Mouse (Mus musculus) c-Kit-positive CD71-positive TER-119-positive erythroid progenitor cells, embryonic 14.5 days (primary cell): ENCODE results near the gene Zfhx3.

Experiments used
- DNase-seq: peaks from one replicate; pipeline ENCODE4 v3.0.0-alpha.2; 2013; ENCODE audit warnings: low spot score

The Zfhx3 gene

DNA sequence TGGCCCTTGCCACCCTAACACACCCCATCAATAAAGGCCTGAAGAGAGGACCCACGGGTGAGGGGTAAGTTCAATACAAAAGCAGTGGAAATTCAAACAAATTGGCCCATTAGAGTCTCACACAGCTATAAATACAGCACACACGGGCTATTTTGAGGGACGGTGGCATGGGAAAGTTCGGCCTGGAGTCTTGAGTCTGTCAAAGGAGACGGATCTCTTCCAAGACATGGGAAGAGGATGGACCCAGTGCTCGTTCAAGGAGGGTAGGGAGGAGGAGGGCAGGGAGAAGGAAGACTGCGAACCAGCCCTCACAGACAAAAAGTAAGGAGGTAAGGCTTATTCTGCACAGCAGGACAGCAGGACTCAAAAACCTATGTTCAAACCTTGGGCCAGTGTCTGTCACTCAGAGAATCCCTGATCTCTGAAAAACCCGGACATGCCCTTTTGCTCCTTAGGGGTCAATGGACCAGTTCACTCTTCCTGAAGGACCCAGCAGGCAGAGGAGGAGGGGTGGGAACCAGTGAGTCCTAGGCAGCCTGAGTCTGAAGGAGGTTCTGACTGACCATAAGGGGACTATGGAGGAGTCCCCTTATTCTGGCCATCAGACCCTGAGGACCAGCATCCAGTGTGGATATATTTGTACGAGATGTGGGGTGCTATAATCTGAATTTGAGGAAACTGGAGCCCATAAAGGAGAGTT is 652.1 kb downstream of the Zfhx3 start:
- no peak for DNase-seq

DNA sequence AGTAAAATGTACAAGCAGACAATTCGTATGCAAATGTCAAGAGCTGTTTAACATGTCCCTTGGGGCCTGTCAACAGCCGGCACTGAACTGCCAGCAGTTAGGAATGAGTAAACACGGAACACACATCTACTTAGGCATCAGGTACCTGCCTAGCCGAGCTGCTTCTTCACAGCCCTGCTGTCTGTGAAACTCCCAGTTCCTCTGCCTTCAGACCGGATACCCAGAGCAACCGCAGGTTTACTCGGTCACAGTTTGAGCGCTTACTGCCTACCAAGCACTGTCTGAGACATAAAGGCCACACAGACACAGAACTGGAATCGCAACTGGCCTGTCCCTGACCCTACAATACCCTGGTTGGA is 652.6 kb downstream of the Zfhx3 start:
- DNase-seq, result no peak

DNA sequence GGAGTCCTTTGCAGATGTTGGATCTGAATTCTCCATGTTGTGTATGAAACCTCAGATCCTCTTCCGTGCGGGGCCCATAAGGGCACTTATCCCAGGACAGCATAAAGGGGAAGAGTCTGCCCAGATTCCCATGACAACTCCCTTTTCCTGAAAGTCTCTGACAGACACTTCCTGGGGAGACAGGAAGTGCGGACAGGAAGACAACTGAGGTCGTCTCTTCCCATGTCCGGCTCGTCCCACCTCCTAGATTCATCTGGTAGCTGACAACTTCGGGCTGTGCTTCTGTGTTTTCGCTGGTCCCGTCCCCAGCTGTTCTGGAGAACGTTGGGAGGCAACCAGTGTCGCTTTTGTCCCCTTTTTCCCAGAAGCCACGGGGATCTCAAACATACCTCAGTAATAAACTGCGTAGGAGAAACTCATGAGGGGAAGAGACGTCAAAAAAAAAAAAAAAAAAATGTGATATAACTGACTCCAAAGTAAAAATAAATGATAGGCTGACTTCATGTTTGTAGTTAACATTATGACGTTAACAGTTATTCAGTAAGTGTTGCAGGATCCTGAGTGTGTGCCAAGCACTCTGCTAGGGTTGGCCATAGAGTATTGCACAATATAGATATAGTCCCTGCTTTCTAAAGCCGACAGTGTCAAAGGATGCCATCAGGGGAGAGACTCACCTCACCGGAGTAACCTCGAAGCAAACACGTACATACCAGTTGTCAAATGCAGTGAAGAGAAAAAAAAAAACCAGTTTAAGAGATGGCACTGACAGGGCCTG is 653.5 kb downstream of the Zfhx3 start:
- no peak for DNase-seq

DNA sequence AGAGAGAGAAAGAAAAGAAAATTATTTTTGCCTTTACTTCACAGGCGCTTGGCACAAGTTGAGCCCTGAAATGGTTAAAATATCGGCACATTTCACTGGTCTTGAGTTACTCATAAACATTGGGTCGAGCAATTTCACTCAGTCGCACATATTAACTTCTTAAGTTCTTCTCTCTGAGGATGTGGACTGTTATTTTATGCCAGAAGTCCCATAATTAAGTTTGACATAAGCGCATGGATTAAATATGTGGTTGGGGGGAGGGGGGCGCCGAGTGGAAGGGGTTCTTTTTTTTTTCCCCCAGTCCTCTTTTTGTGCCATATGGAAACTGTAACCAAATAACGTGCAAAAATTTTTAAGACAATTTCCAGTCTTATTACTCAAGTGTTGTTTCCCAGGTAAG is 656.6 kb downstream of the Zfhx3 start:
- no peak for DNase-seq

DNA sequence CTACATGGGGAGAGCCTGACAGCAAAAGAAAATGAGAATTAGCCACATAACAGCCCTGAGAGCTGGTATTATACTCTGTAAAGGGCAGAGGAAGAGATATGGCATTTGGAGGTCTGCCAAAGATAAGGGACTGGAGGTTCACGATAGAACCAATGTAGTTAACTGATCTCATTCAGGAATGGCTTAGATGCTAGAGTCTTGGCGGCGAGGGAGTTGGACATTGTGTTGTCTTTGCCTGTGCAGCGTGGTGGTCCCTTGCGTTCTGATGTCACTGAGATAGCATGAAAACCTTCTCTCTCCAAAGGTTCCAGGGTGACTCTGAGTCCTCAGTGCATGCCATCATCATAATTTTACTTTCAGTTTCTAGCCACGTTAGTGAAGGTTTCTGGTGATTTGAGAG is 657.1 kb downstream of the Zfhx3 start:
- DNase-seq, result peak; percentile 41

DNA sequence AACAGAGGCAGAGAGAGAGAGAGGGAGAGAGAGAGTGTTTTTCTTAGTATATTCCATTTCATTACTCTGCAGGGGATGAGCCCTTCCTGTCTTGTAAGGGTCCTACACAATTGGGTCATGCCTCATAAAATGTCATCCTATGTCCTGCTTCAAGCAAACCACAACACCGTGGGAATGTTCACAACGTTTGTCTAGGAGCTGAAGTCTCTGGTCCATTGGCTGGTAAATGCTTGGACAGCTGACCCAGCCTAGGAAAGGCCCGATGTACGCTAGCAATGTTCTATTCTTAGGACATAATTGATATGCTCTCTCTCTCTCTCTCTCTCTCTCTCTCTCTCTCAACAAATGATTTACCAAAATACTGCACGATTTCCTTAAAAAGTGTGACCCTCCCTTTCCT is 666.2 kb downstream of the Zfhx3 start:
- DNase-seq, result no peak

DNA sequence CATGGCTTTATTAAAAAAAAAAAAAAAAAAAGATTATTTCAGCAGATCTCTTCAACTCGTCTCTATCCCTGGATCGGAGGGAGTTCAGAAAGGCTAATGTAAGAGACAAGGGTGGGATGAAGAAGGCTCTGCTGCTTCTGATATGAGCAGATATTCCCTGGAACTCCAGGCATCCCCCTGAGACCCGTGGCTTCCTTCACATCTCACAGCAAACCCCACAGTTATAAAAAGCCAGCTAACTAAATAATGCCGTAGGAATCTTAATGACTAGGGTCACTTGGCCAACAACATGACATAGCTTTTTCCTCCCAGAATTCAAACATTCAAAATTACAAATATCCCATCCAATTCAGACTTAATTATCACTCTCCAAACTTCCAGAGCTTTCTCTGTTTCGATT is 666.7 kb downstream of the Zfhx3 start:
- no peak for DNase-seq

DNA sequence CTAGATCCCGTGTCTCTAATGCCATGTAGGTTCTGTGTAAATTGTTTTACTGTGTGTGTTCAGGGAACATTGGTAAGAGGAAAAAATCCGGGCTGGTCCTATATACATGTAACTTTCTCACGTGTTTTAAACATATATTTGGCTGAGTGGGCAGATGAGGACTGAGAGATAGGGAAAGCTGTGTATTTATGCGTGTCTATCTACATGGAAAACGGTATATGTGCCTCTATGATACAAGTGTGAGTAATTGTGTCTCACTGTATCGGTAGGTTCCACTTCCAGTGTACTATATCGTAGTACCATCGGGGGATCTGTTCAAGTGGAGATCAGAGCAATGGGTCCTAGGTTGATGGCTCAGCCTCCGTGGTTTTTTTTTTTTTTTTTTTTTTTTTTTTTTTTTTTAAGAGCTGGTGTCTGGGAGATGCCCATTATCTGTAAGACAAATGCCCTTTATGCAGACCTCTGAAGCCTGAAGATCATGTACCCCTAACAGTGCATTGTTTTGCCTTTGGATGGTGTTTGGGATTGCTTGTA is 668.8 kb downstream of the Zfhx3 start:
- no peak for DNase-seq

DNA sequence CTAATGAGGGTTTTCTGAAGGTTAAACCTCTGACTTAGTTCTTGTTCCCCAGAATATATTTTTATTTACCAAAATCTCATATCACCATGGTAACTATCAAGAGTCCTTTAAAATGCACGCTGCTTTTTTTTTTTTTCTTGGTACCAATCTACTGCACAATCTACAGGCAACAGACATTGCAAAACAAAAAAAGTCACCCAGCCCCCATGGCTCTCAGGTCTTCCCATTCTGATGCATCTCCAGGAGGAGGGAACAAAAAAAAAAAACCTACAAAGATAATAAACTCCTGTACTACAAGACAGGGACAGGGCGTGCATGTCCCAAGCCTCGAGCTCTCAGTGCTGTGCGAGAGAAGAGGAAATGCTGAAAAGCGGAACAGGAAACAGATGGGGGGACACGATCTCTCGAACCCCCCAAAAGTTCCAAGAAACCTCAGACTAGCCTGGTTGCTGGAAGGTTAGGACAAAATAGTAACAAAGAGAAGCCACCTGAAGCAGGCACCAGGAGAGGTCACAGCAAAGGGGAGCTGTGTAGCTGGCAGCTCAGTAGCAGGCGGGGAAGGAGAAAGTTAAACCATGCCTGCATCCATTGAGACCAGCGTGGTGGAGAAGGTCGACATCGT is 669.5 kb downstream of the Zfhx3 start:
- DNase-seq, result peak; percentile 7

DNA sequence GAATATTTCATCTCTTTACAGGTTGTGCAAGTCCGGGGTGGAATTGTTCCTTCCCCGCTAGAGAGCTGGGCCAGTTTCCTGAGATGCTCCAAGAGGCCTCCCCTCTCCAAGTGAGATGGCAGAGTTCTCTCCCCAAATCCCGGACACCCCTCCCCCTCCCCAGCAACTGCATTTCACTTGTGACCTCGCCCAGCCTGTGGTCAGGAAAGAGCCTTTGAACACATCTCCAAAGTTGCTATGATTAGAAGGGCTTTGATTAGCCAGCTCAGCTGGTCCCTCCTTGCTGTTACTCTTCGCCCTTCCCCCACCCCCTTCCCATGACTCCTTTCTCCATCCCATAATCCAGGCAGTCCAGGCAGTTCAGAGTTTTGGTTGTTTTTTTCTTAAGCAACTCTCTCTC is 670.4 kb downstream of the Zfhx3 start:
- DNase-seq, result no peak

DNA sequence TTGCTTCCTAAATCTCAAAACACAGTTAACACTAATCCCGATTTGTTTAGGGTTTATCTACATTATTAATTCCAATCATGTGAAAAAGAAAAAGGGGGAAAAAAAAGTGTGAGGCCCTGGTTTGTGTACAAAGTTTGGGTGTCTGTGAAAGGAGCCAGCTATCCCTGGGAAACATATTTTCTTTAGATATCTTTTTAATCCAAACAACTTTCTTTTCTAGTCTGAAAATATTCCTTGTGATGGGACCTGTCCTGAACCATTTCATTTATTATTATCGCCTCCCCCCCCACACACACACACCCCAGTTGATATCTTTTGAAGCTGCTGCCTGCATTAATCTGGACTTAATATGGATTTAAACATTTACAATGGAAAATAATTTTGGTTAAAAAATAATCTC is 670.8 kb downstream of the Zfhx3 start:
- DNase-seq, result no peak

DNA sequence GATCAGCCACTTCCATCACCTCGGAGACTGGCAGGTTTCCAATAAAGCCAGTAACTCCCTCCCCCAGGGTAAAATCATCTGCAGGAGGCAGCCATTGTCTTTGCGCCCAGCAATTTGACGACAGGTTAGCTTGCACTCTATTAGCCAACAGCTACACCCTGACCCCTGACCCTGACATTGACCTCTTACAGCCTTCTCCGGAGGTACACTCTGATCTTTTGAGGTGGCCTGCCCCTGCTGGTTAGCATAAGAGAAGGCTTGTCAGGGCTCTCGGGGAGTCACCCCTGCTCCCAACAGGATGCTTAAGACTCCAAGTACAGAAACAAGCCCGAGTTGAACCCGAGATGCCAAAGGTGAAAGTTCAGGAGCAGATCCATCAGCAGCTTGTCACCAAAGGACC is 678.9 kb downstream of the Zfhx3 start:
- no peak for DNase-seq

DNA sequence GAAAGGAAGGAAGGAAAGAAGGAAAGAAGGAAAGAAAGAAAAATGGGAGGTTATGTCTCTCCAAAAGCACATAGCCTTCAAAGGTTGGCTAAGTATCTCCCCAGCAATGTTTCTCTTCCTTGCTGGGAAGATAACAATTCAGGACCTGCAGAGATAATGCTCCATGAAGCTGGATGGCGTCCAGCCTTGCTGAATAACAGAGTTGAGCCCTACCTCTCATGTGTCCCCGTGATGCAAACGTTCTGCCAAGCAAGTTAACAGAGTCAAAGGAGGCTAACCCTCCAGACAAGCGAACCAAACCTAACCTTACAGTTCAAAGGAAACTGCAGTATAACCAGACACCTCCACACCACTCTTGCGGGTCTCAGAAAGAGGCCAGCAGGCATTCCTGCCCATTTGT is 681.2 kb downstream of the Zfhx3 start:
- DNase-seq, result no peak

DNA sequence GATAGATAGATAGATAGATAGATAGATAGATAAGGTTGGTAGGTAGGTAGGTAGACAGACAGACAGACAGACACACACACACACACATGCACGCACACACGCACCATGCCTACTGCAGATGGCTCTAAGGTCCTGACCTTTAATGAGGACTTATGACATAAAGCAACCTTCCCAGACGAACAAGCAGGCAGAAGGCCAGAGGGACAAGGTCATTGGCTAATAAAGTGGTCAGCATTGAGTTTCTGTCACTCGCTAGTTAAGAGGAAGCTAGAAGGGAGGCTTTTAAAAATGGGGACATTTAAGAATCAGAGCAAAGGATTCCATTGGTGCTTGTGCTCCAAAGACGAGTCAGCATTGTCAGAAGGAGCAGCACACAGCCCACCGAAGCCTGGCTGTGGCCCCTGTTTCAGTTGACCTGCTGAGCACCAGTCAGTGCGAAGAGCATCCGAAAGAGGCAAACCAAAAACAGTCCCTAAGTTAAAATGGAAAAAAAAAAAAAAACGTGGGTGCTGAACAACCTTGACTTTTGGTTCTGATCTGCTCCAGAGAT is 683.2 kb downstream of the Zfhx3 start:
- DNase-seq, result no peak

DNA sequence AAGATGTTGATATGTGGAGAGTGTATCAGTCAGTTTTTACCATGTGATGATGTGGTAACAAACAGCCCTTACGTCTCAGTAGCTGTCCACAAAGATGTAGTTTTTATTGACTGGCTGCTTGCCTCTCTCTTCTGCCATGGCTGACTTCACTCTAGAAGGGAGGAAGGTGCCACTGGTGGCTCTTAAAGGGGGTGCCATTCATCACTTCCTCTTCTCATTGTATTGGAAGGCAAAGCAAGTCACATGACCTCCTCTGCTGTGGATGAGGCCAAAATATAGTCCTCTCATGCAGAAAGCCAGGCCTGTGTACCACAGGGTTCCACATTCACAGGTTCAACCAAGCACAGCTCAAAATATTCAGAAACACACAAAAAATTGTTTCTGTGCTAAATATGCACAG is 688.6 kb downstream of the Zfhx3 start:
- no peak for DNase-seq

DNA sequence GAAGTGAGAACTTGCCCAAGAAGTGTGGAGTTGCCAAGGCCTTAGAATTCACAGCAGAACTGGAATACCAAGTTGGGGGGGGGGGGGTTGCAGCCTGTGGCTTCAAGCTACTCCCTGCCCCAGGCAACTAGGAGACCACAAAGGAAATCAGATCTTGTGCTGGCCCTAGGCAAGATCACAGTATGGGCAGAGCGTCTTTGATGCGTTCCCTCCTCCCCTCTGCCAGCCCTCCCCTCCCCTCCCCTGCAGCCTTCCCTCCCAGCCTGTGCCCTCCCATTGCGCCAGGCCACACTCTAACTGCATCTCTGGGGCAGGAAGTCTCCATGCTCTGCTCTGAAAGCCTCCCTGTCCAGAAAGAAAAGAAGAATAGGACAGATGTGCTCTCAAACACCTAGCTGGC is 691.8 kb downstream of the Zfhx3 start:
- no peak for DNase-seq

DNA sequence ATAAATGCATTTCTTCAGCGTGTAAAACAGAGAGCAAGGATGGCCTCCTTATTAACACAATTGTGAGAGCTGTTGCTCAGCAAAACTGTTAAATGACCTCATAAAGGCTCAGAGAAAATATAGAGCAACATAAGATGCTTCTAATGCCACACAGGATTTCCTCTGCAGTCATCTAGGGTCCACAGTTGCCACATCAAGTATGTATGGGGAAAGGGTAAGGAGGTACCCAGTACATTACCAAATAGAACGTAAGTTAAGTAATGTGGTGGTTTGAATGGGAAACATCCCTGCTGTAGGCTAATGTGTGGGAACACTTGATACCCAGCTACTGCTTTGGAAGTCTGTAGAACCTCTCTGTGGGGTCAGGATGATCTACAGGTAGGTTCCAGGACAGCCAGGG is 695.4 kb downstream of the Zfhx3 start:
- DNase-seq, result no peak

DNA sequence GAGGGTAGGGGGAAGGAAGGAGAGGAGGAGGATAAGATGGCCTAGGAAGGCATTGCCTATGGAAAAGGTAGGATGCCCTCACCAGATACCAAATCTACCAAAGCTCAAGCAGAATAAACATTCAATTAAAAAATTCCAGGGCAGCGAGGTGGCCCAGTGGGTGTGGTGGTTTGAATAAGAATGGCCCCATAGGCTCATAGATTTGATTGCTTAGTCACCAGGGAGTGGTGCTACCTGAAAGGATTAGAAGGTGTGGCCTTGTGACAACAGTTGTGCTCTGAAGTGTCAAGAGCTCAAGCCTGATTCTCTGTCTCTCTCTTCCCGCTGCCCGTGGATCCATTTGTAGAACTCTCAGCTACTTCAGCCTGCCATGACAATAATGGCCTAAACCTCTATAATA is 703.2 kb downstream of the Zfhx3 start:
- DNase-seq, result no peak

DNA sequence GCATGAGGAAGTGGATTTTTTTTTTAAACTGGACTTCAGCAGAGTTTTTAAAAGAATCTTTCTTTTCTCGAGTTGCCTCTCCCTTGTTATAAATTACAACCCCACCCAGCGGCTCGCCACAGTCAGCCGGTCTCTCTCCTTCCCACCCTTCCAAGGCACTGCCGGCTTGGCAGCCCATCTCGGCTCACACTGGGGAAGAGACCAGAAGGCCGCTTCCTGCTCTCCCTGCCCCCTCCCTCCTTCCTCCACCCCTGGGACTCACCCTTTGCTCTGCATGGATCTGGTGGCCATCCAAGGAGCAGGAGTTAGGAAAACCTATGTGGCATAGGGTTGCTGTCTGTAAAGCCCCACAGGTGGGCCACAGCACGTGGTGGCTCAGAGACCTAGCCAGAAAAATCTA is 705.1 kb downstream of the Zfhx3 start:
- no peak for DNase-seq

DNA sequence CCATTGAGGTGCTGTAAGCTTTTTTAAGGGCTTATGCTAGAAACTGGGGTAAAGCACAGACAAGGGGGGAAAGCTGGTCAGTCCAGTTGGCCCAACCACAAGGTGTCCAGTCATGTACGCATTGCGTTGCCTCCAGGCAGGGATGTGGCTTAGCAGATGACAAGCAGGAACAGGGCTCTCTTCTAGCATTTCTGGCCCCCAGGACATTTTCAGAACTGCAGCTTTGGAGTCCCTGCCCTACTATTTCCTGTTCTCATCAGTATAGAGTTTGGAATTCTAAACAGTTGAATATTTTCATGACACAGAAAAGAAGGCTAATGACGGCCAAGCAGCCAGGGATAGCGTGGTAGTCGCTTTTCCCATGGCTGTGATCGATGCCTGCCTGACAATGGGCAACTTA is 706.5 kb downstream of the Zfhx3 start:
- no peak for DNase-seq

DNA sequence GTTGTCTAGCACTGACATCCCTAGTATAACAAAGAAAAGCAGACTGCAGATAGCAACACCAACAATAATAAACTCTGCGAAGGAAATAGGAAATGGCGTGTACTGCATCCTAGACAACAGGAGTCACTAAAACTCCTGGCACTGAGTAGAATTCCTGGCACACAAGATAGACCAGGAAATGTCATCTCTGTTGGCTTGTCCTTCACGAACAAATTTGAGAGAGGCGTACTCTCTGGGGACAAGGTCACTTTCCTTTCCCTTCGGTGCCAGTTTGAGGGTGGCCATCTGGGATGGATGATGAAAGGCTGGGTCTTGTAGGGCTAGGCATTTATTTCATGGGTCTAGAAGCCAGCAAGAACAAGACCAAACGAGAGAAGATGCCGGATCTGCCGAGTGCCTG is 708.4 kb downstream of the Zfhx3 start:
- DNase-seq, result no peak

DNA sequence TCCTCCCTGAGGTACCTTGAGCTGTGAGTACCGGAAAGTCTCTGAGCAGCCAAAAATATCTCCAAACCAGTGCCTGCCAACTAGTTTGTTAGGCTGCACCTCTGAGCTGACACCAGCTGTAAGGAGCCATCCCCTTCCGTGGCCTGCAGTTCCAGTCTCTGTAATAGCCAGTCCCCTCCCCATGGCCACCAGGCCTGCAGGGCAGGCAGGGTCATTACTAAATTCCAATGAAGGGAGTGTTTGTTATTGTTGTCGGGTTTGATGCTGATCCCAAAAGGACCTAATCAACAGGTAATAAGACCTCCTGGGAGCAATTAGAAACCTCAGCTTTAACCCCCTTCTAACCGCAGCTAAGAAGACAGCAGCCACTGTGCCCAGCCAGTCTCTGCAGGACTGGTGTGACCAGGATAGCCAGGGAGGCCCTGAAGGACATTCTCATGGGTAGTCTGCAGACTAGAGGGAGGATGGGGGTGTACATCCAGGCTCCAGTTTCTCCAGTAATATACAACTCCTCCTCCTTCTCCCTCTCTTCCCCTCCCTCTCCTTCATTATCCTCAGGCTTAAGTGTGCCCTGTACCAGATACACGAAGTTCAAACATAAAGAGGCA is 719.1 kb downstream of the Zfhx3 start:
- DNase-seq, result no peak

DNA sequence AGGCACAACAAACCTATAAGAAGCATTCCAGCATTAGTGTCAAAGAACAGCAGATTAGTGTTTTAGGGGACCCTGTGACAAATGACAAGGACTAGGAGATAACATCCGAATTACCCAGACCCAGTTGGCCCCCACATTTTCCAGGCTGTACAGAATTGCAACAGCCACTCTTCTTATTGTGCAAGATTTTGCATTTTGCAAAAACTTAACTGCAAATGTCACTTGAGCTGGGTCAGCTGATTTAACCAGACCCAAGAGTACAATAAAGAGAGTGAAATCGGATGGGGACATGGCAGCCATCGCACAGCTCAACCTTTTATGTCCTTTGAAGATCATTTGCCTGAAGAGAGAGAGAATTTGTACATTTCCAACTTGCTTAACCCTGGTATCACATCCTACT is 720.3 kb downstream of the Zfhx3 start:
- DNase-seq, result no peak
